Mouse (Mus musculus) kidney, adult 8-10 months (tissue): Measurements from ENCODE around the gene Guca2a.
"Not testable (repeated sequence)": the region's sequence is repeated elsewhere in the genome, so short reads cannot be mapped to it uniquely, and the experiment has no call there.

Experiments used
- DNase-seq, 2 experiments: peaks; one replicate each; pipeline ENCODE4 v3.0.0; 2022

Gene Guca2a

GRCm38 (mm10) chr4:119637176-119637845 lies at the start of gene Guca2a:
Gene Guca2a, plus strand, starts transcription at chr4:119637704.
- peak; percentile 3 to 27 for DNase-seq

DNA sequence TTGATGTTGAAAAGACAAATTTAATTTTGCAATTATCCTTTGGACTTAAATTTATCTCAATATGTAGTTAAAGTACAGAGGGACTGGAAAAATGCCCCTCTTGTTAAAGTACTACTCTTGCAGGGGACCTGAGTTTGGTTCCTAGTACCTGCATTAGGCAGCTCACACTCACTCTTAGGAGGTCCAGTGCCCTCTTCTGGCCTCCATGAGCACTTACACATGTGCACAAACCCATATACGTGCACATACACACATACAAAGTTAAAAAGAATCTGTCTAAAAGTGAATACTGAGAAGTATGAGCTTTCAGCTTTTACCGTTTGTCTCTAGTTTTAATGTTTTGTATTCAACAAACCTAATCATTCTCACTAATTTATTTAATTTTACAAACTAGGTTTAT lies 49.5 kb upstream of the Guca2a start:
- no peak for DNase-seq

GRCm38 (mm10) chr4:119589423-119589822 lies 48.1 kb upstream of the Guca2a start:
- peak; percentile 13 to 24 for DNase-seq

DNA sequence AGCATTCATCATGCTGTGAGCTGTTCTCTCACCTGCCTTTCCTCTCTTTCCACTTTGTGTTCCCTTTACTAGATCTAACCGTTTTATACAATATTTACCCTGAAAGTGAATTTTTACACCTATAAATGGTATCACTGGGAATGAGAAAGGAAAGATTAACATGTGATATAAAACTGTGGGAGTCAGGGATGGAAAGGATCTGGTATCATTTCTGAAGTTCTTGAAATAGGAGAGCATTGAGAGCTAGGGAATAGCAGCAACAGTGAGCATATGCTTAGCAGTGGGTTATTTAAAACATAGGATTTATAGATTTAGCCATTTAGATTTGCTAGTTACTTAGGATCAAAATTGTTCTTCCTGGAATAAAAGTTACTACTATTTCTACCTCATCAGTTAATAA lies 47.5 kb upstream of the Guca2a start:
- no peak for DNase-seq

DNA sequence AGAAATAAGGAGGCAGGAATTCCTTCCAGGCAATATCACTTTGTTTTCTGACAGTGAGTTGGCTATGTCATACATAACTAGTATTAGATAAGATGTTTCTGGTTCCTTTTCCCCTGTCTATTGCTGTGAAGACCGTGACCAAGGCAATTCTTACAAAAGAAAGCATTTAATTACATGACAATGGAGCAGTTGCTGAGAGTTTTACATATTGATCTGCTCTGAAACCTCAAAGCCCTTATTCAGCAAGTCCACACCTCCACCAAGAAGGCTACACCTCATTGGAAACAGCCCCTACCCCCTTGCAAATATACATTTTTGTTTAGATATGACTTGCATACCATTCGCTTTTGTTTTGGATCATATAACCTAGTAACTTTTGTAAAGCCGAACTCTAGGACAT lies 45.0 kb upstream of the Guca2a start:
- no peak for DNase-seq

DNA sequence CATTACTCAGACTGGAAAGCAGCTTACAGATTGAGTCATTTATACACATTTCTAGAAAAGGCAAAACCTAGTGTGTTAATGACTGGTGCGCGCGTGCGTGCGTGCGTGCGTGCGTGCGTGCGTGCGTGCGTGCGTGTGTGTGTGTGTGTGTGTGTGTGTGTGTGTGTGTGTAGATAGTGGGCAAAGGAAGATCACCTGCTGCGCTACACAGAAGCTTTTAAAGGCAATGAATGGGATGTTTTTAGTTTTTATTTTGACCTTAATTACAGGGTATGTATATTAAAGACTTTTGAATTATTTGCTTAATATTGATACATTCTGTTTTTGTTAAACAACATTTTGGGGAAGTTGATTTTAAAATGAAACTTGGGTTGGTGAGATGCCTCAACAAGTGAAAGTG lies 43.2 kb upstream of the Guca2a start:
- DNase-seq: no peak

GRCm38 (mm10) chr4:119599605-119600004 lies 37.9 kb upstream of the Guca2a start:
- DNase-seq: no peak

GRCm38 (mm10) chr4:119609488-119609887 lies 28.0 kb upstream of the Guca2a start:
- DNase-seq: no peak

DNA sequence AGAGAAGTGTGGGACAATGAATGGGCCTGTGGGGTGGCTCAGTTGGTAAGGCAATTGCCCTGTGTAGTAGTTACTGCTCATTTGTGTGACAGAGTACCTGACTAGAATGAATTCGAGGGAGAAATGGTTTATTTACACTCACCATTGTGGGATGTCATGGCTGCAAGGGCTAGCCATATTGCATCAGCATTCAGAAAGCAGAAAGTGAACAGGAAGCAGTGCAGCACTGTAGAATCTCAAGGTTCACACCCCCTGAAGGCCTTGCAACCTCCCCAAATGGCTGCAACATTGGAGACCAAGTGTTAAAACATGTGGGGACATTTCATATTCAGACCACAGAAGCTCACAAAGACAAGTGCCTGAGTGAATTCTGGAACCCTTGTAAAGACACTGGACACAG lies 23.4 kb upstream of the Guca2a start:
- no peak for DNase-seq

DNA sequence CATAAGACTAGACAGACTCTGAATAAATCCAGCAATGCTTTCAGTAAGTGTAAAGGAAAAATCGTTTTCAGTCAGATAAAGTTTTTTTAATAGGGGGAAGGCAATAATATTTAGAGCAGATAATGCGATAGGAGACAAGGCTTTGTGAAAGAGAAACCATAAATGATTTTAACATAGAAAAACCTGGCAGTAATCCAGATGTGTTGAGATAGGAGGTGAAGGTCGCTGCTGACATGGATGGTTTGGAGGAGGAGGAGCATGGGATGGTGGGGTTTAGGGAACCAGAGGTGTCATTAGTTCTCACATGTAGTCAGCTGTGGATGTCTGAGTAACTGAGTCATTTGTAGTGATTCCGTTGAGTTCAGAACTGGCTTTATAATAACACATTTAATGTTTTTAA lies 22.8 kb upstream of the Guca2a start:
- no peak for DNase-seq

DNA sequence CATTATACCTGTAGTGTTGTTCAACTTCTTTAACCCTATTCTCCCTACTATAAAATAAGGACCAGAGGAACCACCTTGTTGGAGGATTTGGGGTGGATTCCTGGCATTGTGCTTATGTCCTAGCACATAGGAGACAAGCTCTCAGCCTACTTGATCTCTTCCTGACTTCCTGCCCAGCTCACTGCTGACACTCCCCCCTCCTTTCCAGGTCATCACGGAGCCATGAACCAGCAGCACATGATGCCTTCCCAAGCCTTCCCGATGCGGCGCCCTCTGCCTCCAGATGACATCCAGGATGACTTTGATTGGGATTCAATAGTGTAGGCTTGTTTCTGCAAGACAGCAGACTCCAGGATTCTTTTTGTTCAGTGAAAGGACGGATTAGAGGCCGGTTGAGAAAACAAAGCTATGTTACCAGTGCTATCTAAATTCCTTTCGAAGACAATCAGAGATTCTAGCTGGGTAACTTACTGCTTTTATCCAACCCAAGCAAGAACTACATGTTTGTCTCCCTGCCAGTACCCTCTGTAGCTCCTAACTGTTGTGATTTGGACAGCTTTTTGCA lies 11.3 kb upstream of the Guca2a start:
- DNase-seq: no peak

- DNase-seq: no peak
Observed at GRCm38 (mm10) chr4:119626876-119627275, 10.6 kb upstream of the Guca2a start.

DNA sequence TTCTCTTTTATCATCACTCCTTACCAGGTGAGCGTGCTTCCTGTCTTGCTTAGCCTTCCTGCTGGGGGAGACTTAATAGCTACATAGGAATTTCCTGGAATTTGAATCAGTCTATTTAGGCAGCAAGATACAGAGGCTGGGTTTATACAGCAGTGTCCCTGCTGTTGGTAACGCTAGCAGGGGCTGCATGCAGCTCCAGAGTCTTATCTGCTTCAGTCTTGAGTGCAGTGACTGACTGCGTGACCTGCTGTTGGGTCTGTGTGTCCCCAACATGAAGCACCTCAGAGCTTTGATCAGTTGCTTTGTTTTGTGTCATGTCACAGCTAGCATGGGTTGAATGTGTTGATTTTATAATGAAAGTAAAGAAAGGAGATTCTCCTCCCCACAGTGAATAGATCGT lies 10.2 kb upstream of the Guca2a start:
- DNase-seq: no peak

DNA sequence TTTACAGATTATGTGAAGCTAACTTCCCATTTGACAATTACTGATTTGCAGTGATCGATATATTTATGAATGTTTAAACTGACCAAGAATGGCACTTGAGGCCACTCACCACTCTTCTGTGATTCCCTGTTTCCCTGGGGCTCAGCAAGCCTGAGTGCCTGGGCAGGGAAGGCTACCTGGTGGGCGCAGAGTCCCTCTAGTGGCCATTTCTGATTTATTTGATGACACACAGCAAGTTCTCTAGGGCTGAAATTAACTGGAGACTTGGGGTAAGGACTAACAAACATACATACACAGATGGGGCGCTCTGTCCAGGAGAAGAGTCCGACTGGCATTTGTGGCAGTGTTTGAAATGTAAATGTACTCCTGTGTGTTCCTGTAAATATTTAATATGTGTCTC lies 9.1 kb upstream of the Guca2a start:
- DNase-seq: not testable (repeated sequence)

DNA sequence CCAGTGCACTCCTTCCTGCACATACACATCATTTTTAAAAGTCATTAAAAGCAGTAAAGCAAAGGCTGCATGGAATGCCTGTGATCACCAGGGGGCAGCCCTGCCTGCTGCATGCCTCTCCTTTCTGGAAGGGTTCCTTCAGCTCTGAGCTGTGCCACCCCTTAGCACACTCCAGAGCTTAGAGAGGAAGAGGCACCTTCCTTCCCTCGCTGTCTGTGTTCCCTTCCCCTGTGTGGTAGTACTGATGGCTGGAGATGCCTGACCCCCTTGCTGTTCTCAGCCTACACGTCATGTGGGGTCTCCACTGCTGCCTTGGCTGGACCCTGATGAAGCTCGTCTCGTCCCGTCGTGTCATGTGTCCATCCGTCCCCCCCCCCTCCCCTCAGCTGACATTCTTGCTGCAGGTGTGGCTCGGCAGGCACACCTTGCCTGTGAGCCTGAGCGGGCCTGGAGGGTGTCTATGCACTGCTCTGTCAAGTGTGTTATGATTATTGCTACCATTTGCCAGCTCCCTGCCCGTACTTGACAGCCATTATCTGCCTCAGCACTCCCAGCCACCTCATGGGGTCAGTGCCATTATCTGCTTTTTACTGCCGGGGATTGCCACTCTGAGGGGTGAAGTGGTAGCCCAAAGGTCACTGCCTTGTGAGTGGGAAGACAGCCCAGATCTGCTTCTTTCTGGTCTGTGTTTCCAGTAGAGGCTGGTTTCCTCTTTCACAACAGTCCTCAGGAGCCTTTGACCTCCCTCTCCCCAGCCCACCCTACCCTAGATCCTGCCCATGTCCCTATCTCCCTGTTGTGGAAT lies 6.2 kb upstream of the Guca2a start:
- peak; percentile 37 to 52 for DNase-seq

DNA sequence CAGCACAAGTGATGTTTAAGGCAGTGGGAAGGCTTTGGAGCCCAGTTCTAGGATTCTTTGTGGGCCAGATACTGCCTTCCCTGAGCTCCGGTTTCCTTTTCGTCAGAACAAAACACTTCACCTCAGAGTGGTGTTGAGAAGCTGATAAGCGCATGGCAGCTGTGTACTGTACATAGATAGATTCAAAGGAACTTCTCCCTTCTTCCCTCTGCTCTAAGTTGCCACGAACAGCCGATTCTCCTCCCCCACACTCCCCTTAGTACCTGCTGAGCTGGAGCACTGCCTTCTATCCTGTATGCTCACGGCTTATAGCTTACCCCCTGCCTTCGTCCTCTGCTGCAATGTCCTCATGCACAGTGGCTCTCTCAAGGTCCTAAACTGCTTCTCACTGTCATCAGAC lies 4.8 kb upstream of the Guca2a start:
- DNase-seq: no peak

GRCm38 (mm10) chr4:119633342-119633741 lies 4.2 kb upstream of the Guca2a start:
- no peak for DNase-seq

- no peak for DNase-seq
Observed at GRCm38 (mm10) chr4:119633948-119634347, 3.6 kb upstream of the Guca2a start.

- DNase-seq: no peak
Observed at GRCm38 (mm10) chr4:119634908-119635660, 2.4 kb upstream of the Guca2a start.

DNA sequence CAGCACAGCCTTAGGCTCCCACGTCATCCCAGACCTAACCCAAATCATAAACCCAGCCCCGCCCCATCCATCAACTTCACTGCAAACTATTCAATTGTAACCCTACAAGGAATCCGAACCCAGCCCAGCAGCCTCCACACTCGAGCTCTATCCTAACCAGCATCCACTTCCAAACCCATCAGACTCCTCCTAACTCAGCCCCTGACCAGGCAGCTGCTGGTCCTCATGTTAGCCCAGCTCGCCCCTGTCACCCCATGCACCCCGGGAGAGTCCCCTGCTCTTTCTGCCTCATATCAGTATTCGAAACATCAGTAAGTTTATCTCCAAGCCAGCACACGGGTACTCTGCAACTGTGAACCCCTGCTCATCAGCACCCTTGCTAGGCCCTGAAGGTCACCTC lies 1.8 kb upstream of the Guca2a start:
- DNase-seq: no peak

- DNase-seq: no peak
Observed at GRCm38 (mm10) chr4:119636731-119637130, 773 bp upstream of the Guca2a start.

DNA sequence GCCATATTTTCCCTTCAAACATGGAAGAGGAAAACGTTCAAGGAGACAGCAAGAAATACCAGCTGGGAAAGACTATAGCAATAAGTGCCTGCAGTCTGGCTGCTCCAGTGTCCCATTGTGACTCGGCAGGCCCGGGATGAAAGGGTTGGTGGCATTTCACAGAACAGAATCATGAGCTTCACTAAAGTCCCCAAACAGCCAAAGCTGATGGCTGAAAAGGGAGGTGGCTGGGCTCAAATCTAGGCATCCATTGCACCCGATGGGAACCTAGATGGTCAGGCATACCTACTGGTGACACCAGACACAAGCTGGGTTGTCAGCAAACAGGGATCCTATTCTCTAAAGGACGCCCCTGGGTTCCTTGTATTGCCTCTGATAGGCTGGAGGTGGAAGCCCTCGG lies 442 bp downstream of the Guca2a start:
- DNase-seq: no peak

GRCm38 (mm10) chr4:119638656-119639055 lies 1.2 kb downstream of the Guca2a start:
- DNase-seq: no peak
